Mouse (Mus musculus) fibroblast of lung, adult 2 months (primary cell): ENCODE measurements at regions not wholly inside any gene's neighbourhood (a gene's known extent, or its start where the extent isn't known, plus 50 kb on each side); places are given as distances from the start of the nearest gene placed in this dataset.

Experiments used
- DNase-seq: peaks from one replicate; pipeline ENCODE4 v3.0.0-alpha.2; 2011; ENCODE audit warnings: low read depth

DNA sequence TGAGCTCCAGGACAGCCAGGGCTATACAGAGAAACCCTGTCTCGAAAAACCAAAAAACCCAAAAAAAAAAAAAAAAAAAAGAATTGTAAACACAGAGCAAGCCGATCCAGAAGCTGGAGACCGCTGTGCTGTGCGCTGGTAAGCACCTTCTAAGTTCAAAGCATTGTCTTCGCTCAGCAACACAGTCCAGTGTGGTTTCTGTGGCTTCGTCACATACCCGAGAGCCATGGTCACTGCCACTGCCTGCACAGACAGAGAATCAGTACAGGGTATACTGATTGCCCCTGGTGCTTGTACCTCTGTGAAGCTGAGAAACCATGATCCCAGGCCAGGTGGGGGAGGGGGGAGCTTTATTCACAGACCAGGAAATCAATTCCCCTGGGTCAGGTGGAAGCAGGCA is 51.6 kb upstream of the Foxq1 start:
- no peak for DNase-seq

DNA sequence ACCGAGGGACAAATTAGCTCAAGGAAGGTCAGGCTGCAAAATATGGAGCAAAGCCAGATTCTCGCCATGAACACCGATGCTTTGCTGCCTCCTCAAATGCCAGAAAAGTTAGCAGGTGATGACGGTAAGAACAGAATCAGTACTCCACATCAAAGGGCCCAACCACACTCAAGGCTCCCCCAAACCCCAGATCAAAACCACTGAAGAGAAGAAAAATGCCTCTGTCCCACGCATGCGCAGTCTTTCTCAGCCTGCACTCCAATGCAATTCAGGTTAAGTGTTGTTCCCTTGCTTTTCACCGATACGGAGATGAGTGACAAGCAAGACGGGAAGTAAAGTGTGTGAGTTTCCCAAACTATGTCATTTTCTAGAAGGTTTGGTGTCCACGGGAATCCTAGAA is 50.5 kb upstream of the Foxq1 start:
- no peak for DNase-seq
